Mouse (Mus musculus) ZHBTc4 (cell line): ENCODE measurements around the gene Tada2a.

Experiments
- DNase-seq: peaks from one replicate; pipeline ENCODE4 v3.0.0-alpha.2; 2011; ENCODE audit warnings: low read depth, low spot score

The Tada2a gene

GRCm38 (mm10) chr11:84128943-84129798, at the start of gene Tada2a, which contains the start of gene Acaca:
Gene Tada2a (minus strand): TSS chr11:84129600.
Gene Acaca (plus strand): TSS chr11:84129672.
- DNase-seq, result peak; percentile 96

GRCm38 (mm10) chr11:84178571-84178970, 49.2 kb upstream of the Tada2a start:
- no peak for DNase-seq

GRCm38 (mm10) chr11:84172539-84173435, 43.4 kb upstream of the Tada2a start:
- DNase-seq, result no peak

GRCm38 (mm10) chr11:84168701-84169288, 39.4 kb upstream of the Tada2a start:
- peak; percentile 46 for DNase-seq

- no peak for DNase-seq
These were observed 37.7 kb upstream of the Tada2a start, which contains the start of gene Gm11437 for GRCm38 (mm10) chr11:84167046-84167526. Gene Gm11437 (minus strand): TSS chr11:84167476.

- no peak for DNase-seq
These were observed 35.2 kb upstream of the Tada2a start for GRCm38 (mm10) chr11:84164561-84164960.

- DNase-seq, result no peak
These were observed 34.7 kb upstream of the Tada2a start for GRCm38 (mm10) chr11:84164123-84164522.

GRCm38 (mm10) chr11:84156535-84157262, 27.3 kb upstream of the Tada2a start:
- no peak for DNase-seq

- DNase-seq, result peak; percentile 69
These were observed 21.5 kb upstream of the Tada2a start for GRCm38 (mm10) chr11:84150884-84151283.

GRCm38 (mm10) chr11:84146081-84146480, 16.7 kb upstream of the Tada2a start:
- no peak for DNase-seq

GRCm38 (mm10) chr11:84145201-84145798, 15.9 kb upstream of the Tada2a start:
- no peak for DNase-seq

GRCm38 (mm10) chr11:84141752-84142151, 12.4 kb upstream of the Tada2a start:
- DNase-seq, result peak; percentile 79

GRCm38 (mm10) chr11:84136453-84136852, 7.1 kb upstream of the Tada2a start:
- no peak for DNase-seq

GRCm38 (mm10) chr11:84134331-84134860, 5.0 kb upstream of the Tada2a start:
- DNase-seq, result no peak

- DNase-seq, result no peak
These were observed 392 bp upstream of the Tada2a start for GRCm38 (mm10) chr11:84129799-84130185.

GRCm38 (mm10) chr11:84127977-84128376, 1.4 kb downstream of the Tada2a start:
- DNase-seq, result peak; percentile 57

- peak; percentile 83 for DNase-seq
These were observed 8.1 kb downstream of the Tada2a start for GRCm38 (mm10) chr11:84121051-84121956.

- DNase-seq, result no peak
These were observed 12.0 kb downstream of the Tada2a start for GRCm38 (mm10) chr11:84117431-84117830.

- DNase-seq, result no peak
These were observed 13.2 kb downstream of the Tada2a start for GRCm38 (mm10) chr11:84116221-84116620.
